Mouse (Mus musculus) cerebellum, adult 2 months (tissue): ENCODE data around the gene Fam189a2. TPM values are rescaled to one million over a fixed set of nuclear protein-coding genes. Genes with fewer than 3 reads are reported as not detected.
A peak's percentile ranks its signal among the peaks of the same experiment; 100 is the strongest.

Source experiments
- DNase-seq, 2 experiments: peaks; one replicate each; pipeline ENCODE4 v3.0.0; 2021
- H3K27ac ChIP-seq: fragments of 200-500 bp; 2 replicates; pipeline ENCODE4 v1.5.1; 2012; ENCODE audit warnings: low read length, control low read depth, inconsistent platforms; ENCODE audit not compliant: insufficient read depth
- H3K27me3 ChIP-seq: fragments of 200-500 bp; 2 replicates; pipeline ENCODE4 v1.6.1; 2012; ENCODE audit warnings: inconsistent platforms, mild to moderate bottlenecking, low read length, moderate library complexity; ENCODE audit not compliant: control insufficient read depth, insufficient read depth
- H3K4me1 ChIP-seq: fragments of 200-500 bp; 2 replicates; pipeline ENCODE4 v1.6.1; 2011; ENCODE audit warnings: low read length; ENCODE audit not compliant: control insufficient read depth, insufficient read depth
- H3K4me3 ChIP-seq: fragments of 200-500 bp; replicated peaks from 2 replicates; pipeline ENCODE3; 2011; ENCODE audit warnings: mild to moderate bottlenecking, low read depth, low read length, control low read depth; ENCODE audit not compliant: insufficient read depth
- CTCF ChIP-seq: fragments of 200-500 bp; IDR thresholded peaks from 2 replicates; pipeline ENCODE4 v1.5.1; 2011; ENCODE audit warnings: low read depth, mild to moderate bottlenecking, control low read depth, low read length, moderate library complexity, borderline replicate concordance; ENCODE audit not compliant: insufficient read depth
- POLR2A ChIP-seq: fragments of 200-500 bp; IDR thresholded peaks from 2 replicates; pipeline ENCODE4 v1.6.1; 2011; ENCODE audit warnings: low read length, control low read depth, borderline replicate concordance; ENCODE audit not compliant: insufficient read depth
- WGBS: fragments of 180-500 bp; shearing (Covaris S2); methylation state at CpG from one replicate; pipeline ENCODE4 v1.1.7; 2018; 5-methylcytosine and 5-hydroxymethylcytosine counted together
- polyA plus RNA-seq: library from polyadenylated mRNA; depleted of rRNA; stranded (reverse); fragments of >200 nt; gene quantifications from 2 replicates; pipeline ENCODE4 v1.2.3, GENCODE M21; 2012

Fam189a2 gene
- polyA plus RNA-seq, 1 experiment: 18.8 TPM

- TF ChIP-seq CTCF (no peak), POLR2A (no peak)
- no peaks in the 10 kb centered on the region for H3K4me1 ChIP-seq
- no peaks in the 10 kb centered on the region for H3K27me3 ChIP-seq
- 43% methylated on average over 2 of the region's 2 CpGs for WGBS
- H3K27ac ChIP-seq: no peak overlapping the region
- H3K4me3 ChIP-seq: no peak overlapping the region
- no peak for DNase-seq
These were observed 43.5 kb downstream of the Fam189a2 start for GRCm38 (mm10) chr19:23987291-23987690.

DNA sequence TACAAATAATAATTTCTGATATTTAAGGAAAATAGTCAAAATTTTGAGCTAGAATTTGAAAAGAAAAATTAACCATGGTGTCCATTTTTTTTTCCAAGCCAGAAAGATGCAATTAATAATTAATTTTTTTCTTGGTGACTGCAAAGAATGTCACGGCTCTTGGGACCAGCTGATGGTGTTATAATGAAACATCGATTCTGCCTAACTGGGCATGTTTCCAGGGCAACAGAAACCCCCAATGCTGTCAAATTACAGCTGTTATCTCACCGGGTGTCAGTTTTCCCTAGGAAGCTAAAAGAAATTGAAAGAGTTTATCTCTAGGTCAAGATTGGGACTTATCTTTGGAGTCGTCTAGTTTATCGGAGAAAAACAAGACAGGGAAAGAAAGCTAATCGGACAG is 46.6 kb downstream of the Fam189a2 start:
- TF ChIP-seq POLR2A (no peak), CTCF (no peak)
- WGBS: 61% methylated on average over 6 of the region's 6 CpGs
- Histone ChIP-seq H3K4me1 (no peaks in the 10 kb centered on the region), H3K4me3 (no peak overlapping the region), H3K27me3 (no peaks in the 10 kb centered on the region), H3K27ac (no peak overlapping the region)
- DNase-seq: no peak

DNA sequence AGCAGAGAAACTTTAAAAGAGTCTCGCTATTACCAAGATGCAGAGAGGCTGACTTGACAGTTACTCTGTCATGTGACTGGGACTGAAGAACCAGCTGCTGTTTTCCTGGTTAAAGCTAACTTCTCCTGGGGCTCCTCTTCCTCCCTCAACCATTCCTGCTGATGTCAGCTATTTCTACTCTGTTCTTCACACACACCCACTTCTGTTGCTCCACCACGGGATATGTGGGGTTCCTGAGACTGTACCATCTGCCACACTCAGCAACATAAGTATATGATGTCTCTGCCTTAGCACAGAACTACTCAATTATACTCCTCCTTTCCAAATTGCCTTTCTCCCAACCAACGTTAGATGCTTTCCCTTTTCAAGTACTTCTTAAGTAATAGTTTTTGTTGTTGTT is 50.2 kb downstream of the Fam189a2 start:
- no peak for TF ChIP-seq POLR2A
- TF ChIP-seq CTCF: no peak
- Histone ChIP-seq H3K27me3 (no peaks in the 10 kb centered on the region), H3K27ac (no peak overlapping the region), H3K4me3 (no peak overlapping the region), H3K4me1 (no peaks in the 10 kb centered on the region)
- 50% methylated on average over 3 of the region's 3 CpGs for WGBS
- DNase-seq: no peak

DNA sequence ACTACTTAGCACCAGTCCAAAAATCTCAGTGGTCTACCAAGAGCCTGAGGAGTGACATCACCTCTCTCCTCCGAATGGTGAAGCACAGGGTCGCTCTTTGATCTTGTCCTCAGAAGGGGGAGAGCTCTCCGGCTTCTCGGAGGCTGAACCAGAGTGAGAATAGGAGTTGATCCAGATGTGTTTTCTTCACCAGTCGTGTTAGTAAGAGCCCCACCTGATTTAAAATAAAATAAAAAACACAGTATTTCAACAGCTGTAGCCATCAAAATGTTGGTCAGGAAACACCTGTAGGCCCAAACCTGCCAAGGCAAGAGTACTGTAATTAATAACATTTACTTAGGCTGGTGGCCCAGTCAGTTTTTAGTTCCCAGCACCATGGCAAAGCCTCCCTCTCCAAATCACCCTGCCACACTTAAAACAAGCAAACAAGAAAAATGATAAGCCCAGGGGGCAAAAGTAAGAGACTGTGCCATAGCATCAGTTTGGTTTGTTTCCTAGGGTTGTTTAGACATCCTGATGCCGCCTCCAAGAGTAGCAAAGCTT is 52.8 kb downstream of the Fam189a2 start:
- H3K4me1 ChIP-seq: peaks cover 7% of the 10 kb centered on the region
- H3K4me3 ChIP-seq: no peak overlapping the region
- WGBS: 88% methylated on average over 6 of the region's 6 CpGs
- no peak for TF ChIP-seq POLR2A
- no peak for TF ChIP-seq CTCF
- DNase-seq: no peak
- no peak overlapping the region for H3K27ac ChIP-seq
- H3K27me3 ChIP-seq: no peaks in the 10 kb centered on the region

- WGBS: 53% methylated on average over 16 of the region's 16 CpGs
- H3K27ac ChIP-seq: no peak overlapping the region
- H3K4me1 ChIP-seq: peaks cover 12% of the 10 kb centered on the region
- DNase-seq: peak; percentile 49 to 69
- TF ChIP-seq CTCF: no peak
- TF ChIP-seq POLR2A: no peak
- H3K4me3 ChIP-seq: no peak overlapping the region
- no peaks in the 10 kb centered on the region for H3K27me3 ChIP-seq
These were observed 57.8 kb downstream of the Fam189a2 start for GRCm38 (mm10) chr19:23972881-23973649.

DNA sequence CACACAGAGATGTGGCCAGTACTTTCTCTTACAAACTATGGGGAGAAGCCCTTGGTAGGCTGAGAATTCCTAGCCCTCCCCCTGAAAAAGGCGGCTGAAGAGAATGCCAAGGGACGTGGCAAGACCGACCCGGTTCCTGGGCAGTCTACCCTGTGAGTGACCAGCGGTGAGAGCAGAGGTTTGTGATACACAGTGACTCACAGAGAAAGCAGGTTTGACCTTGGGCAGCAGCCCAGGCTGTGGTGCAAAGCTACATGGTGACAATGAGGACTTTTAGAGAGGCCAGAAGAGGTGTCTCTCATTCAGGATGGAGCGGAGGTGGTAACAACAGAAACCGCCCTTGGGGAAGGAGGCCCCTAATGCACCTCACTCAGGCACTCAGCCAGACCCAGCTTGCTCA is 59.4 kb downstream of the Fam189a2 start:
- no peak for DNase-seq
- 95% methylated on average over 7 of the region's 7 CpGs for WGBS
- Histone ChIP-seq H3K4me1 (peaks cover 17% of the 10 kb centered on the region), H3K4me3 (no peak overlapping the region), H3K27ac (no peak overlapping the region), H3K27me3 (no peaks in the 10 kb centered on the region)
- TF ChIP-seq CTCF: no peak
- no peak for TF ChIP-seq POLR2A

DNA sequence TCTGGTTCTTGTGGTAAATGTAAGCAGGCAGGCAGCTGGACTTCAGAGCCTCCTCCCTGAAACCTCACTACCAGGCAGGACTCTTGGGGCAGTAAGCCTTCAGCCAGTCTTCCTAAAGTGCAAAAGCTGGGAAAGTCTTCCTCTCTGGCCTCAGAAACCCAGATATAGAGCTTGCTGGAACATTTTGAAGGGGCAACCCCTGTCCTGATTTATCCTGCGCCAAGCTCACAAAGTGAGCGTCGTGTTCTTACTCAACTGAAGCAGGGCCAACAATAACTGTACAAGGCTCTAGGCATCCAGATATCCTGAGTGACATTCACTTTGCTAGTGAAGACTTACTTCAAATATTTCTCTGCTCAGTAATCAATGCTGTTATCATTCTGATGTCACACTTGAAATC is 60.4 kb downstream of the Fam189a2 start:
- Histone ChIP-seq H3K27ac (no peak overlapping the region), H3K4me3 (no peak overlapping the region), H3K4me1 (peaks cover 17% of the 10 kb centered on the region), H3K27me3 (no peaks in the 10 kb centered on the region)
- no peak for TF ChIP-seq POLR2A
- TF ChIP-seq CTCF: no peak
- 93% methylated on average over 3 of the region's 3 CpGs for WGBS
- DNase-seq: no peak

DNA sequence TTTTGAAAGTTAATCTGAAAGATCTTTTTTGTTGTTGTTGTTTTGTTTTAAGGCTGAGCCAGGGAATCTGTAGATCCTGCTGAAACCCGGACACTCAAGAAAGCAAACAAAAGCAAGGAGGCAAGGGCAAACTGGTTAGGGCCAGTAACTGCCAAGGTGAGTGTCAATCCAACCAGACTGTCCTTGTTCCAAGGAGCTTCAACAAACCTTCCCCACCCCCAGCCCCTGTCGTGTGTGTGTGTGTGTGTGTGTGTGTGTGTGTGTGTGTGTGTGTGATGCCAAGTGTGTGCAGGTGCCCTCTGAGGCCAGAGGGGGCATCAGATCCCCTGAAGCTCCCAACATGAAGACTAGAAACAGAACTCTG is 62.0 kb downstream of the Fam189a2 start:
- TF ChIP-seq POLR2A: no peak
- TF ChIP-seq CTCF: no peak
- H3K27ac ChIP-seq: no peak overlapping the region
- peaks cover 17% of the 10 kb centered on the region for H3K4me1 ChIP-seq
- no peaks in the 10 kb centered on the region for H3K27me3 ChIP-seq
- no peak overlapping the region for H3K4me3 ChIP-seq
- no peak for DNase-seq
- 92% methylated on average over 2 of the region's 2 CpGs for WGBS
